Mouse (Mus musculus): ENCODE measurements around the gene Il11ra1. TPM values are rescaled to one million over a fixed set of nuclear protein-coding genes. Genes with fewer than 3 reads are reported as not detected.

Il11ra1 gene
- total and polyA plus RNA-seq, 2 experiments from 2014 or later = 41.9 to 47.4 TPM

GRCm38 (mm10) chr4:41660851-41661430, 38.8 kb upstream of the Il11ra1 start:
- H3K27me3 ChIP-seq (ENCODE audit: insufficient read depth, low read length) = no peaks in the 10 kb centered on the region
- 28% methylated on average over 11 of the region's 11 CpGs for WGBS
- peaks cover 6% of the 10 kb centered on the region; the same call in 1 of the 2 replicates for H3K4me1 ChIP-seq (ENCODE audit: insufficient read depth, low read length)
- no peak for TF ChIP-seq CTCF (IDR thresholded peaks at IDR 0.05; ENCODE audit: low read depth)
- H3K36me3 ChIP-seq (ENCODE audit: insufficient read depth, low read length) = peaks cover 13% of the 10 kb centered on the region; the same call in 1 of the 2 replicates
- no peak overlapping the region for H3K9ac ChIP-seq (replicated peaks; ENCODE audit: low read length)
- no peak overlapping the region for H3K4me2 ChIP-seq (ENCODE audit: low read depth, low read length)
- no peak overlapping the region for H3K27ac ChIP-seq
- H3K4me3 ChIP-seq (ENCODE audit: low read length) = no peak overlapping the region
- no peaks in the 10 kb centered on the region for H3K9me3 ChIP-seq (ENCODE audit: low read length)
- no peak for ATAC-seq
- peak; percentile 65 for DNase-seq (ENCODE audit: low spot score)

GRCm38 (mm10) chr4:41662723-41663122, 37.1 kb upstream of the Il11ra1 start:
- H3K9ac ChIP-seq (replicated peaks; ENCODE audit: low read length) = no peak overlapping the region
- 73% methylated on average over 11 of the region's 11 CpGs for WGBS

GRCm38 (mm10) chr4:41663614-41664013, 36.2 kb upstream of the Il11ra1 start:
- H3K36me3 ChIP-seq (ENCODE audit: insufficient read depth, low read length) = peaks cover 3% of the 10 kb centered on the region; the same call in 1 of the 2 replicates
- peak; percentile 24; the same call in 1 of the 2 replicates for ATAC-seq
- no peak for DNase-seq (ENCODE audit: low spot score)
- H3K9me3 ChIP-seq (ENCODE audit: low read length) = no peaks in the 10 kb centered on the region
- no peak overlapping the region for H3K27ac ChIP-seq
- H3K4me2 ChIP-seq (ENCODE audit: low read depth, low read length) = no peak overlapping the region
- no peak overlapping the region for H3K9ac ChIP-seq (replicated peaks; ENCODE audit: low read length)
- no peak overlapping the region for H3K4me3 ChIP-seq (ENCODE audit: low read length)
- no peak for TF ChIP-seq CTCF (IDR thresholded peaks at IDR 0.05; ENCODE audit: low read depth)
- no peaks in the 10 kb centered on the region for H3K27me3 ChIP-seq (ENCODE audit: insufficient read depth, low read length)
- peaks cover 6% of the 10 kb centered on the region; the same call in 1 of the 2 replicates for H3K4me1 ChIP-seq (ENCODE audit: insufficient read depth, low read length)
- WGBS = 51% methylated on average over 9 of the region's 9 CpGs

More at GRCm38 (mm10) chr4:41662723-41663122, 37.1 kb upstream of the Il11ra1 start:
- Histone ChIP-seq H3K9me3 (ENCODE audit: low read length) (no peaks in the 10 kb centered on the region), H3K4me2 (ENCODE audit: low read depth, low read length) (no peak overlapping the region), H3K4me1 (ENCODE audit: insufficient read depth, low read length) (peaks cover 6% of the 10 kb centered on the region; the same call in 1 of the 2 replicates), H3K4me3 (ENCODE audit: low read length) (no peak overlapping the region), H3K36me3 (ENCODE audit: insufficient read depth, low read length) (peaks cover 8% of the 10 kb centered on the region; the same call in 1 of the 2 replicates), H3K27me3 (ENCODE audit: insufficient read depth, low read length) (no peaks in the 10 kb centered on the region), H3K27ac (no peak overlapping the region)
- no peak for TF ChIP-seq CTCF (IDR thresholded peaks at IDR 0.05; ENCODE audit: low read depth)
- no peak for DNase-seq (ENCODE audit: low spot score)
- ATAC-seq = no peak

- H3K27ac ChIP-seq = no peak overlapping the region
Measured at GRCm38 (mm10) chr4:41664533-41664932, 35.3 kb upstream of the Il11ra1 start.

GRCm38 (mm10) chr4:41665009-41665675, 34.6 kb upstream of the Il11ra1 start:
- DNase-seq (ENCODE audit: low spot score) = no peak
- Histone ChIP-seq H3K27me3 (ENCODE audit: insufficient read depth, low read length) (no peaks in the 10 kb centered on the region), H3K9me3 (ENCODE audit: low read length) (no peaks in the 10 kb centered on the region), H3K4me2 (ENCODE audit: low read depth, low read length) (no peak overlapping the region), H3K9ac (replicated peaks; ENCODE audit: low read length) (no peak overlapping the region), H3K27ac (no peak overlapping the region), H3K4me1 (ENCODE audit: insufficient read depth, low read length) (peaks cover 6% of the 10 kb centered on the region; the same call in 1 of the 2 replicates), H3K36me3 (ENCODE audit: insufficient read depth, low read length) (peaks cover 4% of the 10 kb centered on the region; the same call in 1 of the 2 replicates), H3K4me3 (ENCODE audit: low read length) (no peak overlapping the region)
- no peak for TF ChIP-seq CTCF (IDR thresholded peaks at IDR 0.05; ENCODE audit: low read depth)
- ATAC-seq = 0 out of 2 replicates have a peak, but pooled peaks have one; percentile 13
- 11% methylated on average over 5 of the region's 8 CpGs for WGBS

More at GRCm38 (mm10) chr4:41664533-41664932, 35.3 kb upstream of the Il11ra1 start:
- ATAC-seq = no peak
- H3K9me3 ChIP-seq (ENCODE audit: low read length) = no peaks in the 10 kb centered on the region
- no peak for TF ChIP-seq CTCF (IDR thresholded peaks at IDR 0.05; ENCODE audit: low read depth)
- no peaks in the 10 kb centered on the region for H3K27me3 ChIP-seq (ENCODE audit: insufficient read depth, low read length)
- 72% methylated on average over 7 of the region's 7 CpGs for WGBS
- peaks cover 6% of the 10 kb centered on the region; the same call in 1 of the 2 replicates for H3K4me1 ChIP-seq (ENCODE audit: insufficient read depth, low read length)
- no peak overlapping the region for H3K4me2 ChIP-seq (ENCODE audit: low read depth, low read length)
- H3K9ac ChIP-seq (replicated peaks; ENCODE audit: low read length) = no peak overlapping the region
- H3K36me3 ChIP-seq (ENCODE audit: insufficient read depth, low read length) = peaks cover 3% of the 10 kb centered on the region; the same call in 1 of the 2 replicates
- no peak overlapping the region for H3K4me3 ChIP-seq (ENCODE audit: low read length)
- no peak for DNase-seq (ENCODE audit: low spot score)

GRCm38 (mm10) chr4:41666646-41667045, 33.1 kb upstream of the Il11ra1 start:
- ATAC-seq (no peak), DNase-seq (ENCODE audit: low spot score) (no peak)
- H3K27ac ChIP-seq = no peak overlapping the region
- H3K9ac ChIP-seq (replicated peaks; ENCODE audit: low read length) = no peak overlapping the region
- TF ChIP-seq CTCF (IDR thresholded peaks at IDR 0.05; ENCODE audit: low read depth) = no peak
- H3K36me3 ChIP-seq (ENCODE audit: insufficient read depth, low read length) = peaks cover 9% of the 10 kb centered on the region
- H3K4me2 ChIP-seq (ENCODE audit: low read depth, low read length) = no peak overlapping the region
- H3K27me3 ChIP-seq (ENCODE audit: insufficient read depth, low read length) = no peaks in the 10 kb centered on the region
- no peaks in the 10 kb centered on the region for H3K9me3 ChIP-seq (ENCODE audit: low read length)
- peaks cover 6% of the 10 kb centered on the region; the same call in 1 of the 2 replicates for H3K4me1 ChIP-seq (ENCODE audit: insufficient read depth, low read length)
- WGBS = 70% methylated on average over 11 of the region's 11 CpGs
- H3K4me3 ChIP-seq (ENCODE audit: low read length) = no peak overlapping the region
